Mouse (Mus musculus): ENCODE data around the gene Smim22. TPM values are rescaled to one million over a fixed set of nuclear protein-coding genes. Genes with fewer than 3 reads are reported as not detected.

The Smim22 gene
- total and polyA plus RNA-seq, 3 experiments: not detected

DNA sequence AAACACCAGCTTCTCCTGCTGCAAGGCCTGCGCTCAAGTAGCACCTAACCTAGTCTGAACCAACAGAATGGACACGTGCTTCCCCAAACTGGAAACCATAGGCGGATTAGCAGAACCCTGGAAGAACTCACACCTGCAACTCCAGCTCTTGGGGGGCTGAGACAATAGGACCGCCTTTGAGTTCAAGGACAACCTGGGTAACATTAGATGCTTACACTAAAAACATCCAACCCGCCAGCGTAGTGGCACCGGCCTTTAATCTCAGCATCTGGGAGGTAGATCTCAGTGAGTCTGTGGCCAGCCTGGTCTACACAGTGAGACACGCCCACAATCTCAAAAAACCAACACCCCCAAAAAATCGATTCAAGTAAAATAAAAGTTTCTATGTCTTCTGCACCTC is 43.7 kb upstream of the Smim22 start:
- no peaks in the 10 kb centered on the region for H3K27me3 ChIP-seq (ENCODE audit: control insufficient read depth in 1 of 2, insufficient read depth in 2 of 2, low read length in 2 of 2)
- H3K4me3 ChIP-seq (ENCODE audit: control insufficient read depth in 1 of 2, insufficient read depth in 1 of 2, low read depth in 2 of 2, low read length in 2 of 2): peak overlapping the region; percentile 76 to 92
- H3K27ac ChIP-seq (ENCODE audit: control insufficient read depth, low read depth, low read length): peak overlapping the region; percentile 48
- peaks cover 0 to 13% of the 10 kb centered on the region in 2 experiments; a peak in 1 of 4 replicates for H3K4me1 ChIP-seq (ENCODE audit: control insufficient read depth in 1 of 2, insufficient read depth in 2 of 2, low read length in 2 of 2)
- peak; percentile 40; the same call in 1 of the 2 replicates for TF ChIP-seq MAX (IDR thresholded peaks at IDR 0.05; ENCODE audit: low read length)
- TF ChIP-seq HCFC1 (IDR thresholded peaks at IDR 0.05; ENCODE audit: low read depth, low read length): no peak
- no peak for TF ChIP-seq ZMIZ1 (IDR thresholded peaks at IDR 0.05; ENCODE audit: low read depth, low read length)
- TF ChIP-seq MYB (IDR thresholded peaks at IDR 0.05; ENCODE audit: low read depth, low read length): no peak
- H3K36me3 ChIP-seq (ENCODE audit: control insufficient read depth in 1 of 2, insufficient read depth in 2 of 2, low read length in 2 of 2): peaks cover 0 to 5% of the 10 kb centered on the region in 2 experiments; a peak in 2 of 4 replicates
- no peaks in the 10 kb centered on the region for H3K9me3 ChIP-seq (replicated peaks; ENCODE audit: insufficient read depth, low read length)
- peak; percentile 53 for DNase-seq (ENCODE audit: low read depth, low spot score)
- H3K79me2 ChIP-seq (ENCODE audit: control insufficient read depth, insufficient read depth, low read length, poor library complexity): peaks cover 17% of the 10 kb centered on the region
- peak overlapping the region; percentile 82 for H3K9ac ChIP-seq (ENCODE audit: control insufficient read depth, low read depth, low read length, poor library complexity, severe bottlenecking)

DNA sequence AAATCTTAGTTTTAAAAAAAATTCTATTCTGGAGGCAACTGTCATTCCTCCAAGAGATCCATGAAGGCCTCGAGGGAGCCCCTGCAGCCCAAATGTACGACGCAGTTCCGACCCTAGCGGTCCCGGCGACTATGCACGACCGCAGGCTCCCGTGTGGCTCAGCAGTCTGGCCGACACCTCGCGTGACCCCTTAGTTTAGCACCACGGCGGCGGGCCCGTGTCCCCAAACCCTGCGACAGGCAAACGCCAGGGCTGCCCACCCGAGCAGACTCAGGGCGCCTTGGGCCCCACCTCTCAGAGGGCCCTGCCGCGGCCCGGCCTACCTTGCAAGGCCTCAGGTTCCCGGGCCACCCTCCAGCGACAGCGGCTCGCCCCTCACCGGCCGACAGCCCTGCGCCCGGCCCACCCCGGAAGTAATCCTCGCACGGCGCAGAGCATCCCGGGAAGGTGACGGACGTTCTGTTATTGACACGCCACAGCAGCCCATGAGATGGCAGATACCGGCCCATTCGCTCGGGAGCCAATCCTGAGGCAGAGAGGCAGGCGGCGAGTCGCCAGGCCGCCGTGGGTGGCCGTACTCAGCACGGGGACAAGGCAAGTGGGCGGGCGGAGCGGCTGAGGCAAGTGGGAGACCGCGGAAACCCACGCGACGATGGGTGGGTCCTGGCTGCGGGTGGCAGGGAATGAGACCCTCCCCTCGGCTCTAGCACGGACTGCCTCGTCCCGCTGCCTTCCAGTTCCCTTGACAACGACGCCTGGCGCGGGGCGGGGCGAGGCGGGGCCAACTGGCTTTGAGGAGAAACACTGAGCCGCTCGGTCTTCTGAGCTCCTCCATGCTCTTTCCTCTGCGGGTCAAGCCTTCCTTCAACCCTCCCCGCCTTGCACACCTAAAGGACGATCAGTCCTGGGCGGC is 43.0 kb upstream of the Smim22 start, which contains the start of gene Anks3:
TSS of gene Anks3 (minus strand) at position 409 of the 913 bp plus-strand sequence.
- Histone ChIP-seq H3K4me1 (ENCODE audit: control insufficient read depth in 1 of 2, insufficient read depth in 2 of 2, low read length in 2 of 2) (peaks cover 0 to 13% of the 10 kb centered on the region in 2 experiments; a peak in 1 of 4 replicates), H3K36me3 (ENCODE audit: control insufficient read depth in 1 of 2, insufficient read depth in 2 of 2, low read length in 2 of 2) (peaks cover 0 to 5% of the 10 kb centered on the region in 2 experiments; a peak in 2 of 4 replicates), H3K79me2 (ENCODE audit: control insufficient read depth, insufficient read depth, low read length, poor library complexity) (peaks cover 17% of the 10 kb centered on the region), H3K9me3 (replicated peaks; ENCODE audit: insufficient read depth, low read length) (no peaks in the 10 kb centered on the region), H3K4me3 (ENCODE audit: control insufficient read depth in 1 of 2, insufficient read depth in 1 of 2, low read depth in 2 of 2, low read length in 2 of 2) (peak within 1 kb of the TSS; percentile 81 to 92), H3K27ac (ENCODE audit: control insufficient read depth, low read depth, low read length) (peak within 1 kb of the TSS; percentile 56), H3K9ac (ENCODE audit: control insufficient read depth, low read depth, low read length, poor library complexity, severe bottlenecking) (peak within 1 kb of the TSS; percentile 82), H3K27me3 (ENCODE audit: control insufficient read depth in 1 of 2, insufficient read depth in 2 of 2, low read length in 2 of 2) (no peaks in the 10 kb centered on the region)
- peak; percentile 96 for DNase-seq (ENCODE audit: low read depth, low spot score)
- TF ChIP-seq MAZ (IDR thresholded peaks at IDR 0.05; ENCODE audit: low read depth, low read length) (peak; percentile 65; the same call in 1 of the 2 replicates), SIN3A (IDR thresholded peaks at IDR 0.05; ENCODE audit: low read length) (peak; percentile 97), MEF2A (IDR thresholded peaks at IDR 0.05; ENCODE audit: extremely low read depth, insufficient replicate concordance, low read depth, low read length, poor library complexity, severe bottlenecking) (no peak), HCFC1 (IDR thresholded peaks at IDR 0.05; ENCODE audit: low read depth, low read length) (peak; percentile 93), TBP (IDR thresholded peaks at IDR 0.05; ENCODE audit: low read depth, low read length) (0 out of 2 replicates have a peak, but pooled peaks have one; percentile 30), EP300 (IDR thresholded peaks at IDR 0.05; ENCODE audit: low read depth in 1 of 2, low read length in 2 of 2) (no peak), JUND (IDR thresholded peaks at IDR 0.05; ENCODE audit: low read depth, low read length) (no peak), TAL1 (IDR thresholded peaks at IDR 0.05; ENCODE audit: low read length) (no peak), POLR2AphosphoS5 (IDR thresholded peaks at IDR 0.05; ENCODE audit: borderline replicate concordance, low read depth, low read length) (no peak), ZKSCAN1 (IDR thresholded peaks at IDR 0.05; ENCODE audit: low read depth, low read length) (no peak), USF2 (IDR thresholded peaks at IDR 0.05; ENCODE audit: borderline replicate concordance in 1 of 2, insufficient read depth in 1 of 2, low read depth in 1 of 2, low read length in 2 of 2) (no peak), MAX (IDR thresholded peaks at IDR 0.05; ENCODE audit: low read length) (peak; percentile 72), UBTF (IDR thresholded peaks at IDR 0.05; ENCODE audit: borderline replicate concordance, insufficient read depth, low read depth, low read length) (no peak), RAD21 (IDR thresholded peaks at IDR 0.05; ENCODE audit: low read depth, low read length) (no peak), E2F4 (IDR thresholded peaks at IDR 0.05; ENCODE audit: borderline replicate concordance, low read depth, low read length) (no peak), ZC3H11A (IDR thresholded peaks at IDR 0.05; ENCODE audit: low read depth, low read length) (no peak), CHD2 (IDR thresholded peaks at IDR 0.05; ENCODE audit: low read length) (no peak), RCOR1 (IDR thresholded peaks at IDR 0.05; ENCODE audit: low read depth, low read length) (no peak; the same call in 1 of the 2 replicates), MAFK (IDR thresholded peaks at IDR 0.05; ENCODE audit: borderline replicate concordance, low read depth, low read length) (no peak), ELF1 (IDR thresholded peaks at IDR 0.05; ENCODE audit: low read depth, low read length) (peak; percentile 87), CHD1 (IDR thresholded peaks at IDR 0.05; ENCODE audit: low read depth, low read length) (no peak), SMC3 (IDR thresholded peaks at IDR 0.05; ENCODE audit: low read depth, low read length) (no peak), USF1 (IDR thresholded peaks at IDR 0.05; ENCODE audit: low read depth, low read length) (peak; percentile 46; the same call in 1 of the 2 replicates), GATA1 (IDR thresholded peaks at IDR 0.05; ENCODE audit: low read depth, low read length) (no peak), KAT2A (conservative IDR thresholded peaks at IDR 0.05; ENCODE audit: low read depth, low read length) (no peak; the same call in 1 of the 2 replicates), MXI1 (IDR thresholded peaks at IDR 0.05; ENCODE audit: low read depth, low read length) (peak; percentile 91)

Measured in MEL (cell line).